Mouse (Mus musculus) kidney, postnatal 14 days (tissue): Measurements from ENCODE around the gene Ckap2.

Experiments
- DNase-seq: peaks from one replicate; pipeline ENCODE4 v3.0.0; 2022; ENCODE audit warnings: mixed read lengths

Gene Ckap2

DNA sequence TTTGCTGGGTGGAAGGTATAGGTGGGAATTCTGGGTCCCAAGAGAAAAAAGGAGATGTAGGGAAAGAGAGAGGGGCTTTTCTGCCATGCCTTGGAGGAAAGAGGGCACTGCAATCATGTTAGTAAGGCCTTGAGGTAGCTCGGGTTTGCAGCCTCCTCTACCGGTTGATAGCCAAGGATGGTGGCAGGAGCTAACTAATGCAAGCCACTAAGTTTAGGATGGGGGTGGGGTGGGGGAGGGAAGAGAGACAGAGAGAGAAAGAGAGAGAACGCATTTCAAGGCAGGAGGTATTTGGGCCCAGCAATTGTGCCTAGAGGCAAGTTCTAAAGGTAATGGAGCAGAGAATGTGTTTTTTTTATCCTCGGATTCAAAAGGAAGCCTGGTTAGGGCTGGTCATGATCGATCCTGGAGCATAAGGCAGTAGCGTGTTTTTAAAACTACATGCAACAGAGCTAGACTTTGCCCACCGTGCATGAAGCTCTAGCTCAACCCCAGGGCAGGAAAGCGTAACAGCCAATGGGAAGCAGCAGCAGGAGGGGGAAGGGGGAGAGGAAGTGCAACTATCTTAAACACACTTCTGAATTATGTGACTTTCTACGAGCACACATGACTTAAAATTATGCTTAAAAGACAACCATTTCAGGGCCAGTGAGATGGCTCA lies 37.8 kb downstream of the Ckap2 start:
- peak; percentile 13 for DNase-seq

DNA sequence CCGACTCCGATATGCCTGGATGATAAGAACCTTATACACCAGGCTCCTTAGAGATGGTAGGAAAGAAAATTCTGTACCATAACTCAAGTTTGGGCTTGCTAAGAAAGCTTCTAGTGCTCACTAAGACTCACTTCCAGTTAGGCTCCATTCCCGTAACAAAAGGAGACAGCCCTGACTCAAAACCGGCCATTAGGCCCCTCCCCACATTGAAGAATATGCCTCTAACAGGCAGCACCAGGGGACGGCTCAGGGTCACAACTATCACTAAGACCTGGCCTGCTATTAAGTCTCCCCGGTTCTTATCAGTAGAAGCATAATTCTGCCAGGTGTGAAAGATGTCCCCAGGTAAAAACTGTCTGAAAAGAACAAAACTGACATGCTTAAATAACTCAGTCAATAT lies 39.8 kb downstream of the Ckap2 start:
- DNase-seq: no peak

DNA sequence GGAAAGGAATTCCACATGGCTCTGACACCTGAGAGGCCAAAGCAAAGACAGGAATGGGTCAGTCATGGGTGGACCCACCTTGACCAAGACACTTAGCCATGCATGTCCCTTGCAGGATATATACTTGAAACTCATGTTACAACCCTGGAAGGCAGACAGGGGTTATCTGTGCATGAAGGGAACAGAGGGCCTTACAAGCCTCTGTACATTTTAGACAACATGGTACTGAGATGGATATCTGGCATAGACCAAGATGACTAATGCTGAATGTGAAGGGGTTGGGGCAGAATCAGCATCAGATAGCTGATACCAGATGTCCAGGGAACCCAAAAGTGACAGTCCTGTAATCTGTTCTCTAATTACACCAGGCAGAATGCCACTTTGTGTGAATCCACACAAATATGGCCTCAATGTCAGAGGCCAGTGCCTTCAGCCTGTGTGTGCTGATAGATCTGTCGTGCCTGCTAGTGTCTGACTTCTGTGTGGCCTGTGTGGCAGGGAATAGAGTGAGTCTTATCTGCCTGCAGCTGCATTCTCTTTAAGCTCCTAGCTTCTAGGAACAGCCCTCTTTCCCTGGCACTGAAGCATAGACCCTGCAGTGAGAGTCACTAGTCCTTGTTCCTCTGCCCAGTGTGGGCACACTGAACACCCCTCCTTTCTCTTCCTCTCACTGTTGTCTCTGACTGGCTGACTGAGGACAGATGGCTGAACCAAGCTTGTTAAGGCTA lies 41.7 kb downstream of the Ckap2 start:
- no peak for DNase-seq

DNA sequence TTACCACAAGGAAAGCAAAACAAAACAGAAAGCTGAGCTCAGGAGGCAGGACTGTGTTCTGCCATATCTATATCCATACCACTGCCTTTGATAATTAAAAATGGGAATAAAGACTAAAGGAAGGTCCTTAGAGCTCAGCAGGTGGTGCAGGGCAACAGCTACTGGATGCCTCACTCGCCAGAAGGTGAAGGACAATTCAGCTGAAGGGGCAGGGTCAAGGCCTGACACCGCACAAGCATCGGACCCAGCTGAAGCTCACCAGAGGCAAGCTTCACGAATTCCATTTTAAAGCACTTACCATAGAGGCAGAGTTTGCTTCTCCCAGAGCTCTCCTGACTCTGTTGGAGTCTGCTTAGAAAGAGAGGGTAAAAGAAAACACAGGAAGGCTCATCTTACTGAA lies 43.0 kb downstream of the Ckap2 start:
- no peak for DNase-seq

DNA sequence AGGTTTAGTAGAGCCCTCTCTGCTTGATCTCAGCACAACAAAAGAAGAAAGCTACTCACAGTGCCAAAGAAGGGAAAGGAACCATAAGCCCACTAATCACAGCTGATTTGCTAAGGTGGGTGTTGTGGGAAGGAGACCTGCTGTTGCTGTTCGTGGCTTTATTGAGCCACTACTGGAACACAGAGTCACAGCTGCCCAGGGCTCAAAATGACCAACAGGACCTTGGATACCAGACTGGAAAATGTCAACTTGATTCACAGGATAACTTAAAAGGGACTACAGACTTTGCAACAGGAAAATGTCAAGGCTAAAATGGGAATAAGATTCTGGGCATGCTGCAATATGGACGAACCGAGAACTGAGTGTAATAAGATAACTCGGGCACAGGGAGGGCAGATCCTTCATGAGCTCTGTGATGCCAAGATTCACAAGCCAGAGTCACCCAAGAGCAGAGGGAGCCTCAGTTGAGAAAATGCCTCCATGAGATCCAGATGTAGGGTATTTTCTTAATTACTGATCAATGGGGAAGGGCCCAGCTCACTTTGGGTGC lies 43.7 kb downstream of the Ckap2 start:
- no peak for DNase-seq

DNA sequence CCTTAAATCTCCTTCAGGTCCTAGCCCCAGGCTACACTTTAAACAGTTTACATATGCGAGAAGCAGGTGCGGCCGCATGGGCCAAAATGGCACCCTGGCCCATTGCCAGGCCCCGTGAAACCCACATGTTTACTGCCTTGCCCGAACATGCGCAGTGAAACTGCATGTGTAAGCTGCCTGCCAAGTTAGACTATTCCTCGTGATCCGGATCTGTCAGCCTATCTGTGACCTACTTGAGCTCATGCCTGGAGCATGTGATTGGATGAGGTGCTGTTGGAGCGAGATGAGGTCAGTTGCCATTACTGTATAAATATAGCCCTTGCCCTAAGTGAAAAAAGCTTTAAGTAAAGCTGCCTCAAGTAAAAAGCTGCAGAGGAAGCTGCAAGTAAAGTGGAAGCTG lies 49.2 kb downstream of the Ckap2 start:
- peak; percentile 7 for DNase-seq

DNA sequence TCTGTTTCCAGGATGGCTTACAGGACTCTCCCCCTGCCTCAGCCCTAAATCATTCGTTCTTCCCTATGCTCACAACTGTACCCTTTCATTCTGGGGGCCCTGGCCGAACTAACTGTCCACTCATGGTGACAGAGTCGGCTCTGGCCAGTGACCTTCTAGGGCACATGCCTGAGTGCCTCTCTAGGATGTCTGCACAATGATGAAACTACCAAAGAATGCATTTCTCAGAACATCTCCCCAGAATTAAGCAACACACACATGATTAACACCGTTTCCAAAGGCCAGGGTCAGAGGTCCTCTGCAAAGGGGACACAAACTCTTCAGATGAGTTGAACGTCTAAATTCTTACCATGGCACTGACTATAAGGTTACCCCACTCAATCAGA lies 50.9 kb downstream of the Ckap2 start:
- no peak for DNase-seq

DNA sequence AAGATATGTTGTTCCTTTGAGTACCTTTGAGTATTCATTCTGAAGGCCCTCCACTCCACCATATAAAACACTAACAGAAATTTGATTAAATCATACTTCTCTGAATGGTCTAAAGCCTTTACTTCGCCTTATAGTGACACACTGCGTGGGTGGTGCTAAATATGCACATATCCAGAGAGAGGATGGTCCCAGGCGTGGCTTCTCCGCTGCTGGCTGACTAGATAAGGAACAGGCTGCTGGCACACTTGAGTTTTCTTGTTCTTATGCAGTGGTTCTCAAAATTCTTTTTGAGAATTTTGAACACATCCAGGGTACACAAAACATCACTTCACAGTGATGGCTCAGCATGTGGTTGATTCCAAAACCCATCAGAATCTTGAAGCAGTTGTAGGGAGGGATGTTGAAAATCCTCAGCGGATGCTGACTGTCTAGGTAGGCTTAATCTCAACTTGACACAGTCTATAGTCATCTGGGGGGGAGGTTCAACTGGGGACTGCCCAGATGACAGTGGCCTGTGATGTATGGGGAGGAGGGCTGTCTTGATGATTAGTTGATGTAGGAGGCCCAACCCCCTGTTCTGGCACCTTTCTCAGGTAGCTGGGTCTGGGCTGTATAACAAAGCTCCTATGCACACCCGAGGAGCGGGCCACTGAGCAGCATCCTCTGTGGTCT lies 51.4 kb downstream of the Ckap2 start:
- DNase-seq: no peak

DNA sequence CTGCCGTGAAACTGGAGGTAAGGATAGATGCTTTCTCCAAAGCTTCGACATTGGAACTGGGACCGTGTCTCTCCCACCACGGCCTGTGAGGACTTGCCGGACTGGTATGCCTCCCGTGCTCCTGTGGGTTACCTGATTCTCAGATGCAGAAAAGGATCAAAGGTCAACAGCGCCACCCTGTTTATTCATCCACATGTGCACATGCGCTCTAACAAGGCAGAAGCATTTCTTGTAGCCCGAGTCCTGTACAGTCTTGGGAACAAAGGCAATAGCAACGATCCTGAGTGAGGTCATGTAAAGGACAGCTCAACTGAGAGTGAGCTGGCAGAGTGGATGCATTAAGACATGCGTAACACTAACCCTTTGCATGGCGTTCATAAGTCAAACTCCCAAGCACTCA lies 53.6 kb downstream of the Ckap2 start:
- DNase-seq: no peak

DNA sequence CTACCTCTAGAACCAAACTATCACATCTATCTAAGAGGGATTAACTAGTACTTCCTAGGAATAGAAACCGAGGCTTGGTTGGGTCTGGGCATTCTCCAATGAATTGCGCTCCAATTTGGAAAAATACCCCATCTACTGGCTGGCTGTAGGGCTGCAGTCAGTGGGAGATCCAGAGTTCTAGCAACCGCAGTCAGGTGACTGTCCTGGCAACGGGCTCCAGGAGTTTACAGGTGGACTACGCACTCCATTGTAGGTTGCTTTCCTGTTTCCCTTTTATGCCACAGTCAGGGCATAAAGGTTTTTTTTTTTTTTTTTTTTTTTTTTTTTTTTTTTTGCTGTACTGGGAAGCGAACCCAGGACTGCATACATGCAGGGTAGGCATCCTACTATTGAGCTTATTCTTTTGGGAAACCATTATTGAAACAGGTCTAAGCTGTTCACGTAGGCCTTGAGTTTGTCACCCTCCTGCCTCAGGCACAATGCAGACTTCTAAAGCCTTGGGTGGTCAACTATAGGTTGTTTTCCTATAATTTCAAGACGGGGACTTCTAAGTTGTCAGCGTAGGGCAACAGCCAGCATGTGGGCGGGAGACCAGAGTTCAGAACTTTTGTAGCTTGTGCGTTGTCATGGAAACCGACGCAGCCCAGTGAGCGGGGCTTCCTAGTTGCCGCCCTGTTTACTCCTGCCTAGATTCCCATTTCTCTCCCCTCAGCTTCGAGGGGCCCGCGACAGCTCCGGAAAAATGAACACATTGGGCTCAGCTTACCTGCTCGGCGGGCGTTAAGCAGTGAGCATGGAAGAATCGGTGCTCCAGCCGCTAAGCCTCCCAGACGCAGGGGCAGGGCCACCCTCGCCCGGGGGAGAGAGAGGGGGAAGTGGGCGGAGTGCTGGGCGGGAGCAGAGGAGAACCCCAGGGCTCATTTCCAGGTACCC lies 61.1 kb downstream of the Ckap2 start, which contains the start of gene Nek5:
Gene Nek5, minus strand, starts transcription at position 834 of the 933 bp plus-strand sequence.
- DNase-seq: peak; percentile 68
